Mouse (Mus musculus): ENCODE measurements around the gene Rbck1. TPM values are rescaled to one million over a fixed set of nuclear protein-coding genes. Genes with fewer than 3 reads are reported as not detected.

The Rbck1 gene
- polyA plus RNA-seq (2015; fragmentation: Nextera tagmentation; extraction: Ambion mirVana), result 102 and 105 TPM in 2 replicates

DNA sequence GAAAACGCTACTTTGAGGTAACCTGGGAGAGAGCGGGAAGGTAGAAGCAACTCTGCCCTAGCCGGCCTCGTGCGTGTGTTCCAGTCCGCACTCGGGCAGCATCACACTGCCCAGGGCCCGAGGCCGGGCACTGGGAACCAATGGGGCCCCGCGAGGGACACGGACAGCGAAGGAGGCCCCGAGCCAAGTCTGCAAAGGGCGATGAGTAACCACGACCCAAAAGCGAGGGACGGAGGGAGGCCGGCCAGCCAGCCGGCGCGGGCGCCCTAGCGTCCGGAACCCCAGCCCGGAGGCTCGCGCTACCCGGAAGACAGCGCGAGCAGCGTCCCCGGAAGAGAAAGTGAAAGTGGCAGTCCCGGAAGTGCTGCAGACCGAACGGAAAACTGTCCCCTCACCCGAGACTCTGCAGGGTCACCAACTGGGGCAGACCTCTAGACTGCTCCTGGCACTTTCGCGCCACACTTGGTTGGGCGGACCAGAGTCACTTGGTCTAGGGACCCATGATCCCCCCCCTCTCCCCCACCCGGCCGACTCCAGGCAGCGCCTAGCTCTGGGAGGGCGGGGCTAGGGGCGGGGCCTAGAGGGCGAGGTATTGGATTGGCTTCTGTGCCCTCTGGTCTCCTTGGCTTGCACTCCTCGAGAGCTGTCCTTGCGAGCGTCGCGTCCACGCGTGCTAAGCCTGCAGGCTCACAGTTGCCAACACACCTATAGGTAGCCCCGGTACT is at the start of gene Rbck1:
Gene Rbck1, minus strand, starts transcription at position 553 of the 725 bp plus-strand sequence.
- peak within 1 kb of the TSS; percentile 84 for H3K27ac ChIP-seq (replicated peaks)
- H3K27me3 ChIP-seq, result no peaks in the 10 kb centered on the region
- H3K9me3 ChIP-seq, result no peaks in the 10 kb centered on the region
- WGBS, result under 1% methylated on average over 54 of the region's 54 CpGs
- peak; percentile 94 for ATAC-seq (replicated peaks)
- peaks cover 20% of the 10 kb centered on the region for H3K4me1 ChIP-seq
- peak within 1 kb of the TSS; percentile 94 for H3K9ac ChIP-seq (replicated peaks)
- peaks cover 12% of the 10 kb centered on the region for H3K36me3 ChIP-seq
- H3K4me3 ChIP-seq, result peak within 1 kb of the TSS; percentile 79
- H3K4me2 ChIP-seq (replicated peaks), result peak within 1 kb of the TSS; percentile 71

DNA sequence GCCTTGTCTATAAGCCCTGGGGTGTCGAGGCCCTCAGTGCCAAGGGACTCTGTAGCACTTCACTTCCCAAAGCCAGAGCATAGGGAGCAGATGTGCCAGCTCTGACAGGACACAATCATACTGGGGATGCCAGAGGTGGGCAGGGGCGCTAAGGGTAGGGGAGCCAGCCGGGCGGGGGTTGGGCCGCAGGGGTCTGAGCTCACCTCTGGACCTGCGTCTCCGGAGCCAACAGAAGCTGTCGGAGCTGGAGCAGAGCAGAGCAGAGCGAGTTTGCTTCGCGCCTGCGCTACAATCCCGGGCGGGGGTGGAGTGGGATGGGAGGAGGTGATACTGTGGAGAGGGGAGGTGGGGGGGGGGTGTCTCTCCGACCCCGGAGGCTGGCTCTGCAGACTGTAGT is 43.9 kb upstream of the Rbck1 start, which contains the start of gene Nrsn2:
Gene Nrsn2, minus strand, starts transcription at position 294 of the 397 bp plus-strand sequence.
- peak; percentile 80 for ATAC-seq (replicated peaks)
- no peaks in the 10 kb centered on the region for H3K36me3 ChIP-seq
- H3K9ac ChIP-seq (replicated peaks), result peak within 1 kb of the TSS; percentile 48
- WGBS, result under 1% methylated on average over 16 of the region's 16 CpGs
- H3K27me3 ChIP-seq, result no peaks in the 10 kb centered on the region
- H3K27ac ChIP-seq (replicated peaks), result peak within 1 kb of the TSS; percentile 85
- H3K9me3 ChIP-seq, result no peaks in the 10 kb centered on the region
- H3K4me2 ChIP-seq (replicated peaks), result peak within 1 kb of the TSS; percentile 48
- peaks cover 21% of the 10 kb centered on the region for H3K4me1 ChIP-seq
- peak within 1 kb of the TSS; percentile 35 for H3K4me3 ChIP-seq

DNA sequence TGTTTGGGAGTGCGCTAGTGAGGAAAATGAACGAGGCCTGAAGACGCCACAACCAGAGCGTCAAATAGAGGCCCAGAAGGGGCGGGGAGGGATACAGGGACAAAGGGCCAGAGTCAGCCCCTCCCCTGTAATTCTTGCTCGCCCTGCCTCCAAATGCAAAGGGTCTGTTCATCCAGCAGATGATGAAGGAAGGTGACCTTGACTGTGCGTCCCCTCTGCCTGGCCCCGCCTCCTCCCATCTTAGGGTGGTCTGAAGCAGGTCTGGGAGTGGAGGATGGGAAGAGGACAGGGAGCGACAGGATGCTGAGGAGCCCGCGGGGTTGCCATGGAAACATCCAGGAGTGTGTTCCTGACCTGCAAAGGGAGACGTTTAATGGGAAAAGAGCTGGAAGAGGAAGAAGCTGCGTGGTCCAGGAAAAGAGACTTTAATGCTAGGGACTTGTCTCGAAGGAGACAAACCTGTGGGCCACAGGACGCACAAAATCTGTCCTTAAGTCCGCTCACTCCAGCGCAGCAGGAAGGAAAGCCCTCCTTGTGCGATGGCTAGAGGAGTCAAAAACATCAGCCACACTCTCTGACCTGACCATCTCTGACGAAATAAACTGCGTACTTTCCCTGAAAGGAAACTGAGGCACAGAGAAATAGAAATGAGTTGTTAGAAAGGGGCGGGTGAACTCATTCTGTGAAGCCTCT is 43.3 kb upstream of the Rbck1 start:
- H3K9ac ChIP-seq (replicated peaks), result peak overlapping the region; percentile 48
- H3K4me3 ChIP-seq, result peak overlapping the region; percentile 35
- WGBS, result 1% methylated on average over 21 of the region's 21 CpGs
- peak overlapping the region; percentile 48 for H3K4me2 ChIP-seq (replicated peaks)
- H3K27ac ChIP-seq (replicated peaks), result peak overlapping the region; percentile 85
- H3K27me3 ChIP-seq, result no peaks in the 10 kb centered on the region
- H3K9me3 ChIP-seq, result no peaks in the 10 kb centered on the region
- peak; percentile 77 for ATAC-seq (replicated peaks)
- H3K36me3 ChIP-seq, result no peaks in the 10 kb centered on the region
- peaks cover 21% of the 10 kb centered on the region for H3K4me1 ChIP-seq

DNA sequence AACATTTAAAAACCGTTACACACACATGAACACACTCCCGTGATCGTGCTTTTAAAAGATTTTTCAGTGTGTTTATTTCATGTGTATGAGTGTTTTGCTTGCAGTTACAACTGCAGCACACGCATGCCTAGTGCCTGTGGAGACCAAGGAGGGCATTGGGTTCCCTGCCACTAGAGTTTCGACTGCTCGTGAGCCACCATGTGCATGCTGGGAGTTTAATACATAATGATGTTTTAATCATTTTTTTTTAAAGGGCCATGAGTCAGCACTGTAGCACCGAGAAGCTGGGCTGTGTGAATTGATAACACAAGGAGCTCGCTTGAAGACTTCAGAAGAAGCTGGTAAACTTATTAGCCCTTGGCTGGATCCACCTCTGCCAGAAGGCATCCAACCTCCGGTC is 41.1 kb upstream of the Rbck1 start:
- ATAC-seq (replicated peaks), result no peak
- Histone ChIP-seq H3K4me2 (replicated peaks) (no peak overlapping the region), H3K4me1 (peaks cover 21% of the 10 kb centered on the region), H3K27me3 (no peaks in the 10 kb centered on the region), H3K27ac (replicated peaks) (no peak overlapping the region), H3K4me3 (no peak overlapping the region), H3K9me3 (no peaks in the 10 kb centered on the region), H3K9ac (replicated peaks) (no peak overlapping the region), H3K36me3 (no peaks in the 10 kb centered on the region)
- 81% methylated on average over 9 of the region's 9 CpGs for WGBS

DNA sequence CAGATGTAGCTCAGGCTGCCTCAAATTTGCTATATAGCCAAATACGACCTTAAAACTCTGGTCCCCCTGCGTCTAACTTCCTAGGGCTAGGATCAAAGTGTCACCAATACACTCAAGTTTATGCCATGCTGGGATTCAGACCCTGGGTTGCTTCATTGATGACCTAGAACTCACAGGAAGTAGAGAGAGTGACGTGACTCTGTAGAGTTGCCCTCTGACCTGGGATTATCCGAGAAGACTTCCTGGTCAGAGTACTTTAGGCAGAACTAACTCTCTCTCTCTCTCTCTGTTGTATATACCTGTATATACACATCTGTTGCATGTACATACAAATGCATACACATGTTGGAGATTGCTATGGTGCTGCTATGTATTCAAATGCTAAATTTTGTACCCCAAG is 40.2 kb upstream of the Rbck1 start:
- 74% methylated on average over 4 of the region's 4 CpGs for WGBS
- Histone ChIP-seq H3K4me3 (no peak overlapping the region), H3K27ac (replicated peaks) (no peak overlapping the region), H3K9ac (replicated peaks) (no peak overlapping the region), H3K9me3 (no peaks in the 10 kb centered on the region), H3K4me2 (replicated peaks) (no peak overlapping the region), H3K27me3 (no peaks in the 10 kb centered on the region), H3K4me1 (peaks cover 21% of the 10 kb centered on the region), H3K36me3 (no peaks in the 10 kb centered on the region)
- no peak for ATAC-seq (replicated peaks)

DNA sequence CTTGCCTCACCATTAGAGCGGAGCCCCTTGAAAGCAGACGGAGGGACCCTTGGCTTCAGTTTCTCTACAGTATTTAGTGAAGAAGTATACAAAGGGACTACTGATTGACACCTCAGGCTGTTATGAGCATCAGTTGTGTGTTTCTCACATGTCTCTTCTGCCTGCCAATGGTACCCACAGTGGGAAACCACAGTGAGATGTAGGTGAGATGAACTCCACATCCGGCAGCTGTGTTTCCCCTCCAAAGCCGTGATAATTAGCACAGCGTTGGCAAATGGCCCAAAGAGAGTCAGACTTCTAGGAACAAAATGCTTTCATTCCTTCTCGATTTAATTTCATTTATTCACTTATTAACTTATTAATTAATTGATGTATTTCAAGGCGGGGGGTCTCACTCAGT is 39.7 kb upstream of the Rbck1 start:
- no peaks in the 10 kb centered on the region for H3K36me3 ChIP-seq
- H3K4me3 ChIP-seq, result no peak overlapping the region
- no peaks in the 10 kb centered on the region for H3K9me3 ChIP-seq
- H3K4me2 ChIP-seq (replicated peaks), result no peak overlapping the region
- no peak overlapping the region for H3K27ac ChIP-seq (replicated peaks)
- H3K27me3 ChIP-seq, result no peaks in the 10 kb centered on the region
- WGBS, result 41% methylated on average over 7 of the region's 7 CpGs
- H3K9ac ChIP-seq (replicated peaks), result no peak overlapping the region
- H3K4me1 ChIP-seq, result peaks cover 21% of the 10 kb centered on the region
- no peak for ATAC-seq (replicated peaks)

DNA sequence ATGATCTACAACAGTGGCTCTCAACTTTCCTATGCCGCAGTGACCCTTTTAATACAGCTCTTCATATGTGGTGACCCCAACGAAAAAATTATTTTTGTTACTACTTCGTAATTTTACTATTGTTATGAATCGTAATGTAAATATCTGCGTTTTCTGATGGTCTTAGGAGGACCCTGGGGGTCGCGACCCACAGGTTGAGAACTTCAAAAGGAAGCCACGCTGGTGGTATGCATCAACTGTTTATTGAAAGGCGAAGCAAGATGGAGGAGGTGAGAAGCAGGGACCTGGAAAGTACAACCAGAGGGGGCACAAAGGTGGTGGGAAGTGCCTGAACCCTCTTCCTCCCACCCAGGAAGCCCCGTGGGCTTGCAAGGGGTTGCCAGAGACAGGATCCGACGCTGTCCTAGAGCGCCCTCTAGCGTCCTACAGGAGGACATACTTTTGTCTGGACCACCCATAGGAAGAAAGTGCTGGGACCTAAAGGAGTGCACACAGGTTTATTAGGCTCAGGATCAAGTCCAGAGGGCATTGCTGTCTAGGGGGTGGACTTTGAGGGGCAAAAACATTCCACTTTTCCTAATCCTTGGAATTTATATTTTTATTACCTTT is 36.2 kb upstream of the Rbck1 start:
- Histone ChIP-seq H3K36me3 (no peaks in the 10 kb centered on the region), H3K9ac (replicated peaks) (no peak overlapping the region), H3K27me3 (no peaks in the 10 kb centered on the region), H3K27ac (replicated peaks) (no peak overlapping the region), H3K4me3 (no peak overlapping the region), H3K4me1 (peaks cover 4% of the 10 kb centered on the region; the same call in 1 of the 2 replicates), H3K4me2 (replicated peaks) (peak overlapping the region; percentile 24; the same call in 1 of the 2 replicates), H3K9me3 (no peaks in the 10 kb centered on the region)
- WGBS, result 29% methylated on average over 14 of the region's 14 CpGs
- peak; percentile 46; the same call in 1 of the 2 replicates for ATAC-seq (replicated peaks)

DNA sequence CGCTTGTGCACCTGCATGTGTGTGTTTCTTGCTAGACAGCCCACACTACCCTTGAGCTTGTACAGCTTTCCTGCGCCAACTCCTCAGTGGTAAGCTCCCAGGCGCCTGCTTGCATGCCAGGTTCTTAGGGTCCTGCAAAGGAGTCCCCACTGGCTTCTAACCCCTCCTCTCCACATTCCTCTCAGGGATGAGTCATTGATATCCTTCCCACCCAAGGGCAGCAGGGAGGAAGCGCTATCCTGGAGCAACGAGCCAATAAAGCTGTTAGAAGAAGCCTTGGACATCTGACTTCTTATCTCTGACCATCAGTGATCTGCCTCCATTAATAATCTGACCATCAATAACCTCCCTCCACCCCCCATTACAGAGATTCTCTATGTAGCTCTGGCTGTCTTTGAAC is 35.5 kb upstream of the Rbck1 start:
- 84% methylated on average over 5 of the region's 5 CpGs for WGBS
- no peaks in the 10 kb centered on the region for H3K9me3 ChIP-seq
- no peaks in the 10 kb centered on the region for H3K36me3 ChIP-seq
- no peak overlapping the region for H3K4me2 ChIP-seq (replicated peaks)
- ATAC-seq (replicated peaks), result no peak
- H3K4me1 ChIP-seq, result peaks cover 7% of the 10 kb centered on the region; the same call in 1 of the 2 replicates
- H3K27me3 ChIP-seq, result no peaks in the 10 kb centered on the region
- H3K9ac ChIP-seq (replicated peaks), result no peak overlapping the region
- no peak overlapping the region for H3K4me3 ChIP-seq
- H3K27ac ChIP-seq (replicated peaks), result no peak overlapping the region

DNA sequence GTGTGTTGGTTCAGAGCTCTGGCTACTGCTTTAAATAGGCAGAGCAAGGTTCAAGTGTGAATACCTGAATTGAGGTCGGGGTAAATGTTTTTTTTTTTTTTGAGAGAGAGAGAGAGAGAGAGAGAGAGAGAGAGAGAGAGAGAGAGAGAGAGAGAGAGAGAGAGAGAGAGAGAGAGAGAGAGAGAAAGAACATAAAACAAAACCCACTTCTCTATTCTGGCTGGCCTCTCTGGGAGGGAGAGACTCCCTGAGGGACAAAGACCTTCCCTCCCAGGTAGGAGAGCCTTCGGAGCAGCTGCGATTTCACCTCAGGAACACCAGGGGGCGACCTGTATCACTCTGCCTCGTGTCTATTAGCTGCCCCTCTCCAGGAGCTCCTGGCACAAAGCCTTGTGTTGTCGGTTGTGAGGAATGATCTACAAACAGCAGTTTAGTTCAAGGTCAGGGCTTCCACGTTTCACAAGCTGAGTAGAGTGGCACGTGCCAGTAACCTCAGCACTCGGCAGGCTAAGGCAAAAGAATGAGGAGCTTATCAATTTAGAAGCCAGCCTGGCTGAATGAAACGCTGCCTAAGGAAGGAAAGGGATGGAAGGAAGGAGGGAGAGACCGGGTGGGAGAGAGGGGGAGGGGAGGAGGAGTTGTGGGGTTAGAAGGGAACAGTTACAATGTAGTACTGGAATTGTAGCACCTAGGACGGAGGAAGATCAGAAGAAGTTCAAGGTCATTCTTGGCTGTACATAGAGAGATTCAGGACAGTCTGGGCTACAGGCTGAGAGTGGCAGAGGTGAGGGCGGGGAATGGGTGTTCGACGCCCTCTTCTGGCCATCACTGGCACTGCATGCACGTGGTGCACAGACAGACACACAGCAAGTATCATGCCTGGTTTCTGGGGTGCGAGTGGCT is 31.0 kb upstream of the Rbck1 start:
- ATAC-seq (replicated peaks), result peak; percentile 68
- H3K36me3 ChIP-seq, result no peaks in the 10 kb centered on the region
- H3K27me3 ChIP-seq, result no peaks in the 10 kb centered on the region
- H3K27ac ChIP-seq (replicated peaks), result peak overlapping the region; percentile 71
- WGBS, result 12% methylated on average over 17 of the region's 17 CpGs
- H3K4me1 ChIP-seq, result peaks cover 7% of the 10 kb centered on the region; the same call in 1 of the 2 replicates
- peak overlapping the region; percentile 40 for H3K4me2 ChIP-seq (replicated peaks)
- peak overlapping the region; percentile 30 for H3K4me3 ChIP-seq
- 0 out of 2 replicates have a peak overlapping the region, but pooled peaks have one; percentile 19 for H3K9ac ChIP-seq (replicated peaks)
- H3K9me3 ChIP-seq, result no peaks in the 10 kb centered on the region

DNA sequence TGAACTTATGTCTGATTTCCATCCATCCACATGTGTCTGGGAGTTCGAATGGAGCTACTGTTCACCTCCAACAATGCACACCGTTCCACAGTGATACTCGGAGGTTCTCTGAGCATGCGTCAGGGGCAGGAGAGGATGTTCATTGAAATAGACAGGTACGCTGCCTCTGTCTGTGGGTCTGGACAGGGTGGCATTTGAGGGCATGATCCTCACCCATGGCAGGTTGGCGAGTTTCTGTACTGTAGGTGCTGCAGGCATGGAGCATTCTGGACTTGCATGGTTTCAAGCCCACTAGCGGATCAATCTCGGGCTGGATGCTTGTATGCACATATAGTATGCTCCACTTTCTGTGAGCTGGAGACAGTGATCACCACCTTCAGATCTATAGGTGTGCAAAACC is 28.7 kb upstream of the Rbck1 start:
- Histone ChIP-seq H3K9ac (replicated peaks) (no peak overlapping the region), H3K4me1 (peaks cover 7% of the 10 kb centered on the region; the same call in 1 of the 2 replicates), H3K4me3 (no peak overlapping the region), H3K4me2 (replicated peaks) (no peak overlapping the region), H3K27me3 (no peaks in the 10 kb centered on the region), H3K36me3 (no peaks in the 10 kb centered on the region), H3K27ac (replicated peaks) (no peak overlapping the region), H3K9me3 (no peaks in the 10 kb centered on the region)
- no peak for ATAC-seq (replicated peaks)
- 85% methylated on average over 8 of the region's 8 CpGs for WGBS

DNA sequence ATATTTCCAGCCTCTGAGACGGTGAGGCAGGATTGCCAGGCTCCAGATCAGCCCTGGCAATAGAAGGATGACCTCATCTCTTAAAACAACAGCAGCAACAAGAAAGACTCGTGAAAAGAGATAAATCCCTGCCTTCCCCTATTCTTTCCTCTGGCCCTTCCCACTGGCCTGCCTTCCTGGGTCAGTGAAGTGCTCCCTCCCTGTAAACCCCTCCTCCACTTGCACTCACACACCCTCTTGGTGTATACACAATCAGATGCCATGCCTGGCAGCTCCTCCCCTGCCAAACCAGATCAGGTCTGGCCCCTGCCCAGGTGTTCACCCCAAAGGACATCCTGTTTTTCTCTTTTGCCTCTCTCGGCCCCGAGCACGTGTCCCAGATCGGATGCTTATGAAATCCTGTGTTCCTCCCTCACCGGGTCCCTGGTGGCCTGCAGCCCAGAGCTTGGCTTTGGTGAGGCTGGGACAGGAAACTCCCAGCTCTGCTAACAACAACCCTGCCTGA is 27.9 kb upstream of the Rbck1 start:
- WGBS, result 56% methylated on average over 7 of the region's 7 CpGs
- H3K27me3 ChIP-seq, result no peaks in the 10 kb centered on the region
- H3K9ac ChIP-seq (replicated peaks), result no peak overlapping the region
- H3K9me3 ChIP-seq, result no peaks in the 10 kb centered on the region
- no peak overlapping the region for H3K4me2 ChIP-seq (replicated peaks)
- H3K27ac ChIP-seq (replicated peaks), result no peak overlapping the region
- no peak for ATAC-seq (replicated peaks)
- H3K4me1 ChIP-seq, result peaks cover 7% of the 10 kb centered on the region; the same call in 1 of the 2 replicates
- no peaks in the 10 kb centered on the region for H3K36me3 ChIP-seq
- H3K4me3 ChIP-seq, result no peak overlapping the region
